Mouse (Mus musculus) olfactory bulb, adult 2 months (tissue): Measurements from ENCODE around the gene Zfp410.

Experiments
- CTCF ChIP-seq: fragments of 200-500 bp; IDR thresholded peaks from 2 replicates; pipeline ENCODE4 v1.5.1; 2012; ENCODE audit warnings: low read depth, mild to moderate bottlenecking, low read length, moderate library complexity; ENCODE audit not compliant: insufficient read depth
- POLR2A ChIP-seq: fragments of 200-500 bp; IDR thresholded peaks from 2 replicates; pipeline ENCODE4 v1.6.1; 2012; ENCODE audit warnings: mild to moderate bottlenecking, low read depth, low read length, moderate library complexity; ENCODE audit not compliant: insufficient read depth

DNA sequence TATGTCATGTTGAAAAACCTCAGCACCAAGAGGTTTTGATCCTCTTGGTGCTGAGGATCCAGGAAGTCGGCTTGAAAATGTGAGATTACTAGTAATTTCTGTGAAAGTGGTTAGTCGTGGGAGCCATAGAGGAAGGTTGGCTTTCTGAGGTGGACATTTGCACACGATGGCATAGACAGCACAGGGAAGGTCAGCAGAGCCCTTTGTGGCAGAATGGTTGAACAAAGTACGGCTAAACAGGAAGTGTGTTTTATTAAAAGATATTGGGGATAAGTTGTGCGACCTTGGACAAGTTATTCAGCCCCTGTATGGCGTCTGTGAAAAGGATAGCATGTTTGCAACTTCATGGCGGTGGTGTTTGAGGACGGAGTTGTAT is 31.1 kb upstream of the Zfp410 start:
- TF ChIP-seq POLR2A (no peak), CTCF (no peak)
